Mouse (Mus musculus) cerebellum, adult 9-11 months (tissue): ENCODE data around the gene Serpina12.

Experiments
- DNase-seq: peaks from one replicate; pipeline ENCODE4 v3.0.0; 2022

Gene Serpina12

GRCm38 (mm10) chr12:104044343-104044742, at the start of gene Serpina12:
Gene Serpina12, minus strand, starts transcription at chr12:104044443.
- DNase-seq = no peak

- no peak for DNase-seq
Measured at GRCm38 (mm10) chr12:104091303-104091702, 47.1 kb upstream of the Serpina12 start.

- no peak for DNase-seq
Measured at GRCm38 (mm10) chr12:104090119-104090518, 45.9 kb upstream of the Serpina12 start.

- no peak for DNase-seq
Measured at GRCm38 (mm10) chr12:104072286-104072685, 28.0 kb upstream of the Serpina12 start.

- DNase-seq = no peak
Measured at GRCm38 (mm10) chr12:104071708-104072107, 27.5 kb upstream of the Serpina12 start.

GRCm38 (mm10) chr12:104069620-104070019, 25.4 kb upstream of the Serpina12 start:
- peak; percentile 34 for DNase-seq

DNA sequence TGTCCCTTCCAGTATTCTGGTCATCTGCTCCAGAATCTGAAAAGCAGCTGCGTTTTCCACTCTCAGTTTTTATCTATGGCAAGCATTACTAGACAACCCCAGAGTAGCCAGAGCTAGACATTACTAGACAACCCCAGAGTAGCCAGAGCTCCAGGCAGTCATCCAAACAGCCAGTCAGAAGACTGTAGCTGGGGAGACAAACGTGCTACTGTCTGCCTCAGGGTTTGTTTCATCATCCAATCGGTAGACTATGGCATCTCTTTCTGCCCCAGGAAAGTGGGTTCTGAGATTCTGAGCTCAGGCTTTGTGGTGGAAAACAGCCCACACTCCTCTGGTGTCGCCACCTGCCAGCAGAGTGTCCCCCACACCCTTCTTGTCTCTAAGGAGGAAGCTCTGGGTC, 23.3 kb upstream of the Serpina12 start:
- peak; percentile 50 for DNase-seq

GRCm38 (mm10) chr12:104066241-104066640, 22.0 kb upstream of the Serpina12 start:
- peak; percentile 39 for DNase-seq

DNA sequence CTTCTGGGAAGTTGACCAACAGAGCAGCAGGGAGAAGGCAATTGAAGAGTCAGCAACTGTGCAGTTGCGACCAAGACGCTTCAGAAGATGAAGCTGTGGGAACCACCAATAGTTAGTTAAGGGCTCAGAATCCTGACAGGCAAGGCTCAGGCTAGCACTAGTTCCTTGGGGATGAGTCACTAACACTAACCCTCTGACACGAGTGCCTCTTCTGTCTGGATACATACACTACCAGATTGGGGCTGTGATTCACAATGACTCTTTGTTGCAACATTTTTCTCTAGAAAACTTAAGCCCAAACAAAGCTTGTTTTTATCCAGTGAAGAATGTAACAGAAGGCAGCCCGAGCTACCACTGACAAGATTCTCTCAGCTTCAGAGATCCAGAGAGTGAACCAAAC, 20.8 kb upstream of the Serpina12 start:
- no peak for DNase-seq

- DNase-seq = no peak
Measured at GRCm38 (mm10) chr12:104064532-104064931, 20.3 kb upstream of the Serpina12 start.

DNA sequence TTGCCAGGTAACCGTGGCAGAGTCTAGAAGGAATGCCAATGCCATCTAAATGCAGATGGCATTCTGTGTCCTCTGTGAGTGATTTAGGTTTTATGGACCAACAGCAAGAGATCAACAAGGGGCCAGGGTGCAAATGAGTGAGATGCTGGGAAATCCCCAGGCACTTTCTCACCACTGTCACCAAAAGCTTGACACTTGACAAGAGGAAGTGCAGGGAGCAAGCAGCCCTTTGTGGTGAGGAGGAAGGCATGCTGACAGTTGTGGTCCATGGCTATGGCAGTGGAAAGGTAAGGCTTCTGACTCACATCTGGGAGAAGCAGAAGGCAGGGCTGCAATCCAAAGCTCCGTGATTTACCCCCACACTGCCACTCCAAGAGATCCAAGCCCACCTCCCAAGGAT, 17.6 kb upstream of the Serpina12 start:
- no peak for DNase-seq

DNA sequence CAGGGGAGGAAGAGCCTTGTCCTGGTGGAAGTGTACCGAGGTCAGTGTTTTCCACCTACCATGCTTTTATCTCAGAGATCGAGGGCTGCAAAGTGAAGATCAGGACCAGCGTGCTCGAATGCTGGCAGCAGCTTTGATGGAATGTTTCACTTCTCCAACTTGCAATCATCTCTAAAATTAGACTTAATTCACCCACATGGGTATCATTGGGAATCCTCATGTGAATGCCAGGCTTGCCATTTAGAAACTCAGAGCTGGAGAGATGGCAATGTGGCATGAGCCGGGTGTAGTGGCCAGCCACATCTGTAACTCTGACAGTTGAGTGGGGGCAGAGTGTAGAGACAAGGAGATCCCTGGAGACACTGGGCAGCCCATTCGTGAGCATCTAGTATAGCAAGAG, 15.9 kb upstream of the Serpina12 start:
- DNase-seq = no peak

DNA sequence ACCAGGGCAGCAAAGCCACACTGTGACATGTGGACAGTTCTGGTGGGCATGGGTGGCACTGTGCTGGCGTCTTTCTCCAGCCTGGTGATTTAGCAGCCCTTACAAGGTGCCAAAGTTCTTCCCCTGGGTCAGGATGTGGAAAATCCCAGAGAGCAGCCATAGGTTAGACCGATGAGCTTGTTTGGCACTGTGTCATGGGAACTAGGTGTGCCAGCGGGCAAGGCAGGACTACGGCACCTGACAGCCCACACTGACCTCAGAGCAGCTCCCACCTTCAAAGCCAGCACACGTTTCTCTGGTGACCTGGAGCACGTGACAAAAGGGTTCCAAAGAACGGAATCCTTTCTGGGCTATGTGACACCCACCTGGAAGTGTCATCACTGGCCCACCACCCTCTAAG, 13.3 kb upstream of the Serpina12 start:
- no peak for DNase-seq

- DNase-seq = no peak
Measured at GRCm38 (mm10) chr12:104057050-104057449, 12.8 kb upstream of the Serpina12 start.

- no peak for DNase-seq
Measured at GRCm38 (mm10) chr12:104055755-104056154, 11.5 kb upstream of the Serpina12 start.

DNA sequence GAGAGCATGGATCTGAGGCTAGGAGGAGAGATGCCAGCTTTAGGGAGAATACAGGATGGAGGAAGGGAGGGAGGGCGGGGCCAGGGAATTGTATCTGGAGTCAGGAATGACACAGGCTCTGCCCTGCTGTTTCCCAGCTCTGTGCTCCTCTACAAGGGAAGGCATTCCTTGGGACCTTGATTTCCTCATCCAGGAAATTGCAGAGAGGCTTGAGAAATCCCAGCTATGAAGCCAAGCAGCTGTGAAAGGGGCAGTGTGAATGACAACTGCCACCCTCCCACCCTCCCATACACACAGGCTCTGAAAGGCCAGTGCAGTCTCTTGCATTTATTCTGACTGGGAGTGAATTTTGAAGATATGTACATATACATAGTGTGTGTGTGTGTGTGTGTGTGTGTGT, 9.8 kb upstream of the Serpina12 start:
- no peak for DNase-seq

- DNase-seq = no peak
Measured at GRCm38 (mm10) chr12:104045713-104046112, 1.5 kb upstream of the Serpina12 start.

- DNase-seq = no peak
Measured at GRCm38 (mm10) chr12:104042753-104043152, 1.5 kb downstream of the Serpina12 start.

GRCm38 (mm10) chr12:104041401-104041800, 2.8 kb downstream of the Serpina12 start:
- DNase-seq = peak; percentile 31

- no peak for DNase-seq
Measured at GRCm38 (mm10) chr12:104038181-104038580, 6.1 kb downstream of the Serpina12 start.

- DNase-seq = no peak
Measured at GRCm38 (mm10) chr12:104033752-104034151, 10.5 kb downstream of the Serpina12 start.

GRCm38 (mm10) chr12:104029986-104030385, 14.3 kb downstream of the Serpina12 start:
- DNase-seq = no peak

DNA sequence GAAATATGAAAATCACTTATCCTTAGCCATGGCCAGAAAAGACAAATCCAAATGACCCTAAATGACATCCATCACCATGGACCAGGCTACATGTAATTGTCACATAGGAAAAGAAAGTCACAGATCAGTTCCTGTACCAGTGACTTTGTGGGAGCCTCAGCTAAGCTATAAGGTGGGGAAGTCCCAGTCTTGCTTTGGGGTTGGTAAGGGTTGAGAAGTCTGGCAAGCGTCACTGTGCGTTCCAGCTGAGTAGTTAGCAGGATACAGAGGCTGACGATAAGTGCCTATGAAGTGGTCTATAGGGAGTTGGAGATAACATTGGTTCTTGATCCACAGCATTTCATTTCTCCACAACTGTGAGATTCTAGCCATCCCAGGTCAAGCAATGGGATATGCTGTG, 29.0 kb downstream of the Serpina12 start:
- DNase-seq = no peak

DNA sequence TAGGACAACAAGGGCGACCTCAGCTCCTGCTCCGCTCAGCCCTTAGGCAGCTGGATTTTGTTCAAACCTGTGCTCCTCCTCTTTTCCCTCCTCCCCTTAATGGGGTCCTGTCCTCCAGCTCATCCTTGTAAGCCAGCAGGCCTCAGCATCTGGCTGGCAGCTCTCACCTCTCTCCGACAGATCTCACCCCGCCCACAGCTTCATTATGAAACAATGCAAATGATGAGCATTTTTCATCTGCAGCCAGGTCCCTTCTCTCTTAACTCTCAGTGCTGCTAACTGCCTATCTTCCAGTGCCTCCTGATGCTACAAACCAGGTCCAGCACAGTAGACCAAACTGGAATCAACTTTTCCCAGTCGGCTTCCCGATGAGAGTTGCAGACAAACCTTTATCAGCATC, 30.6 kb downstream of the Serpina12 start, which contains the start of gene Serpina9:
Gene Serpina9 (minus strand): TSS at position 136 of the 400 bp plus-strand sequence.
- no peak for DNase-seq

DNA sequence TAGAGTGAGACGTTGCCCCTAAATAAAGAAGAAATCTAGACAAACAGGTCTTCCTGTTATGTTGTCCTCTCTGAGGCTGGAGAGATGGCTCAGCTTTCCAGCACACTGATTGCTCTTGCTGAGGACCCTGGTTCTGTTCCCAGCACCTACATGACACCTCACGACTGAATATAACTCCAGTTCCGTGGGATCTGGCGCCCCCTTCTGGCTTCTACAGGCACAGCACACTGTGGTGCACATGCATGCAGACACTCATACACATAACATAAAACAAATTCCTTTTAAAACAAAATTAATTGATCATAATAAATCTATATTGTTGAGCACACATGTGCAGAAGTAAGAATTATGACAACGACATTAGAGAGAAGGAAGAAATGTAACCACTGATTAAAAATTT, 39.6 kb downstream of the Serpina12 start:
- DNase-seq = no peak

- DNase-seq = no peak
Measured at GRCm38 (mm10) chr12:104003238-104003612, 41.0 kb downstream of the Serpina12 start.
